Mouse (Mus musculus): ENCODE measurements around the gene Pcx. TPM values are rescaled to one million over a fixed set of nuclear protein-coding genes. Genes with fewer than 3 reads are reported as not detected.

Pcx gene
- polyA plus RNA-seq, 1 experiment from 2014 or later = 14.0 TPM

DNA sequence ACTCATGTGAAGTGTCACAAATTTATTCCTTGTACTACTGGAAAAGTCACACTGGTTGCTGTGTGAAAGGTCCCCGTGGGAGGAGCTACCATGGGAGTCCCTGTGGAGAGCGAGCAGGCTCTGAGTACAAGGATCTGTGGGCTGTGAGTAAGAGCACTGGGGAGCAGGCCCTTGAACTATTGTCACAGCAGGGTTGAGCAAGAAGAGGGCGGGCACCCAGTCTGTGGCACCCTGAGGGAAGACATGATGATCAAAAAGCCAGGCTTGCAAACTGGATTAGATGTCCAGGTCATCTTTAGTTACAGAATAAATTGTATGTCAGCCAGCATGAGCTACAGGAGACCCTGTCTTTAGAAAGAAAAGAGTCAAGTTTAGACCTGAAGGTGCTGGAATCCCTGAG is 26.3 kb downstream of the Pcx start:
- H3K27me3 ChIP-seq (ENCODE audit: insufficient read depth, low read length) = no peaks in the 10 kb centered on the region
- TF ChIP-seq CTCF (IDR thresholded peaks at IDR 0.05; ENCODE audit: low read depth) = no peak
- H3K4me2 ChIP-seq = no peak overlapping the region
- DNase-seq = no peak
- H3K4me1 ChIP-seq (ENCODE audit: insufficient read depth) = no peaks in the 10 kb centered on the region
- no peak overlapping the region for H3K4me3 ChIP-seq (ENCODE audit: low read depth, low read length)
- H3K36me3 ChIP-seq (ENCODE audit: insufficient read depth) = no peaks in the 10 kb centered on the region
- no peak overlapping the region for H3K27ac ChIP-seq (ENCODE audit: low read depth)
- no peak overlapping the region for H3K9ac ChIP-seq
- WGBS = 60% methylated on average over 3 of the region's 3 CpGs
- no peaks in the 10 kb centered on the region for H3K9me3 ChIP-seq (ENCODE audit: low read depth, low read length)
- no peak for ATAC-seq (ENCODE audit: insufficient read depth)

GRCm38 (mm10) chr19:4540263-4540662 is 30.0 kb downstream of the Pcx start:
- no peak for DNase-seq
- no peak overlapping the region for H3K9ac ChIP-seq
- H3K36me3 ChIP-seq (ENCODE audit: insufficient read depth) = no peaks in the 10 kb centered on the region
- no peaks in the 10 kb centered on the region for H3K27me3 ChIP-seq (ENCODE audit: insufficient read depth, low read length)
- no peak overlapping the region for H3K4me2 ChIP-seq
- TF ChIP-seq CTCF (IDR thresholded peaks at IDR 0.05; ENCODE audit: low read depth) = peak; percentile 15; the same call in 1 of the 2 replicates
- H3K4me3 ChIP-seq (ENCODE audit: low read depth, low read length) = no peak overlapping the region
- no peak for ATAC-seq (ENCODE audit: insufficient read depth)
- 84% methylated on average over 6 of the region's 6 CpGs for WGBS
- no peak overlapping the region for H3K27ac ChIP-seq (ENCODE audit: low read depth)
- H3K9me3 ChIP-seq (ENCODE audit: low read depth, low read length) = no peaks in the 10 kb centered on the region
- H3K4me1 ChIP-seq (ENCODE audit: insufficient read depth) = no peaks in the 10 kb centered on the region

GRCm38 (mm10) chr19:4540992-4541391 is 30.7 kb downstream of the Pcx start:
- Histone ChIP-seq H3K9me3 (ENCODE audit: low read depth, low read length) (no peaks in the 10 kb centered on the region), H3K27ac (ENCODE audit: low read depth) (no peak overlapping the region), H3K9ac (no peak overlapping the region), H3K27me3 (ENCODE audit: insufficient read depth, low read length) (no peaks in the 10 kb centered on the region), H3K4me2 (no peak overlapping the region), H3K4me3 (ENCODE audit: low read depth, low read length) (no peak overlapping the region), H3K36me3 (ENCODE audit: insufficient read depth) (no peaks in the 10 kb centered on the region), H3K4me1 (ENCODE audit: insufficient read depth) (no peaks in the 10 kb centered on the region)
- no peak for DNase-seq
- WGBS = 87% methylated on average over 3 of the region's 3 CpGs
- ATAC-seq (ENCODE audit: insufficient read depth) = no peak
- TF ChIP-seq CTCF (IDR thresholded peaks at IDR 0.05; ENCODE audit: low read depth) = no peak

GRCm38 (mm10) chr19:4542081-4542480 is 31.8 kb downstream of the Pcx start:
- Histone ChIP-seq H3K4me3 (ENCODE audit: low read depth, low read length) (no peak overlapping the region), H3K4me1 (ENCODE audit: insufficient read depth) (no peaks in the 10 kb centered on the region), H3K27me3 (ENCODE audit: insufficient read depth, low read length) (no peaks in the 10 kb centered on the region), H3K36me3 (ENCODE audit: insufficient read depth) (no peaks in the 10 kb centered on the region), H3K4me2 (no peak overlapping the region), H3K27ac (ENCODE audit: low read depth) (no peak overlapping the region), H3K9ac (no peak overlapping the region), H3K9me3 (ENCODE audit: low read depth, low read length) (no peaks in the 10 kb centered on the region)
- no peak for TF ChIP-seq CTCF (IDR thresholded peaks at IDR 0.05; ENCODE audit: low read depth)
- DNase-seq (no peak), ATAC-seq (ENCODE audit: insufficient read depth) (no peak)

GRCm38 (mm10) chr19:4545091-4545490 is 34.8 kb downstream of the Pcx start:
- Histone ChIP-seq H3K9me3 (ENCODE audit: low read depth, low read length) (no peaks in the 10 kb centered on the region), H3K27me3 (ENCODE audit: insufficient read depth, low read length) (no peaks in the 10 kb centered on the region), H3K9ac (no peak overlapping the region), H3K4me3 (ENCODE audit: low read depth, low read length) (no peak overlapping the region), H3K27ac (ENCODE audit: low read depth) (no peak overlapping the region), H3K4me2 (no peak overlapping the region), H3K36me3 (ENCODE audit: insufficient read depth) (no peaks in the 10 kb centered on the region), H3K4me1 (ENCODE audit: insufficient read depth) (no peaks in the 10 kb centered on the region)
- TF ChIP-seq CTCF (IDR thresholded peaks at IDR 0.05; ENCODE audit: low read depth) = no peak
- DNase-seq (no peak), ATAC-seq (ENCODE audit: insufficient read depth) (no peak)
- 80% methylated on average over 4 of the region's 4 CpGs for WGBS

GRCm38 (mm10) chr19:4545841-4546240 is 35.6 kb downstream of the Pcx start:
- Histone ChIP-seq H3K4me1 (ENCODE audit: insufficient read depth) (no peaks in the 10 kb centered on the region), H3K4me3 (ENCODE audit: low read depth, low read length) (no peak overlapping the region), H3K36me3 (ENCODE audit: insufficient read depth) (no peaks in the 10 kb centered on the region), H3K4me2 (no peak overlapping the region), H3K27ac (ENCODE audit: low read depth) (no peak overlapping the region), H3K27me3 (ENCODE audit: insufficient read depth, low read length) (no peaks in the 10 kb centered on the region), H3K9me3 (ENCODE audit: low read depth, low read length) (no peaks in the 10 kb centered on the region), H3K9ac (no peak overlapping the region)
- TF ChIP-seq CTCF (IDR thresholded peaks at IDR 0.05; ENCODE audit: low read depth) = no peak
- no peak for ATAC-seq (ENCODE audit: insufficient read depth)
- WGBS = 85% methylated on average over 6 of the region's 6 CpGs
- DNase-seq = no peak

DNA sequence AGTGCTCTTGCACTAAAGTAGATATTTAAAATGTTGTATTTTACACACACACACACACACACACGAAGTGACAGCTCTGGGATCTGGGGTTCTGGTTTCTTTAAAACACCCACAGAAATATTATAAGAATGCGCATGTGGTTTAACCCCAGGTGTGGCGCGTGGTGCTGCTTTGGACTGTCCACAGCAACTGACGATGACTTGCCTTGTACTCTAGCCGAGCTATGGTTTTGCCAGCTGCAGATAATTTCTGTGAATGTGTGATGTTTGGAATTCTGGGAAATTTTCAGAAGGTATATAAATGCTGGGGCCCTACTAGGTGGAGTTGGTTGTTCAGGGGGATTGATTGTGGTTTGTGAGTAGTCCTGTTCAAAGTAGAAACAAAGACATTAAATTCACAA is 37.5 kb downstream of the Pcx start:
- Histone ChIP-seq H3K4me3 (ENCODE audit: low read depth, low read length) (no peak overlapping the region), H3K4me1 (ENCODE audit: insufficient read depth) (no peaks in the 10 kb centered on the region), H3K9ac (no peak overlapping the region), H3K27me3 (ENCODE audit: insufficient read depth, low read length) (no peaks in the 10 kb centered on the region), H3K9me3 (ENCODE audit: low read depth, low read length) (no peaks in the 10 kb centered on the region), H3K36me3 (ENCODE audit: insufficient read depth) (no peaks in the 10 kb centered on the region), H3K4me2 (no peak overlapping the region), H3K27ac (ENCODE audit: low read depth) (no peak overlapping the region)
- ATAC-seq (ENCODE audit: insufficient read depth) (no peak), DNase-seq (no peak)
- no peak for TF ChIP-seq CTCF (IDR thresholded peaks at IDR 0.05; ENCODE audit: low read depth)
- WGBS = 79% methylated on average over 6 of the region's 6 CpGs

DNA sequence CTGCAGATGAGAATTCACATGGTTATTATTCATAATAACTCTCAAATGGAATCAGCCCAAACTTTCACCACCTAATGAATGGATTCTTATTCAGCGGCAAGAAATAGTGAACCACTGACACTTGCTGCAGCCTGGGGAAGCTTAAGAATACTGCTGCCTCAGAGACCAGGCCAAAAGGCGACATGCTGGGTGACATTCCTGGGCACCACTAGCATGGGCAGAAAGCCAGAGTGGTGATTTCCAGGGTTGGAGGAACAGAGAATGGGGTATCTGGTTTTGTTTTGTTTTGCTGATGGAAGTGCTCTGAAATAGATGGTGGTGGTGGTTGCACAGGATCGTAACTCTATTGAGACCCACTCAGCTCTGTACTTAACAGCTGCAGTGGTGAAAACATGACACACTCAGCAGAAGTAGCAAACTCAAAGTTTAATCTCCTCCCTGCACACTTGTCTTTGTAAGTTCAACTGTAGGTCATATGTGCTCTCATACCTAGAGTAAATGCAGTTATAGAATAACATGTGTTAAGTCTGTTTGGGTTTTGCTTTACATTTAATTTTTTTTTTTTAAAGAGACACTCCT is 38.1 kb downstream of the Pcx start:
- H3K4me3 ChIP-seq (ENCODE audit: low read depth, low read length) = no peak overlapping the region
- H3K4me1 ChIP-seq (ENCODE audit: insufficient read depth) = no peaks in the 10 kb centered on the region
- H3K4me2 ChIP-seq = no peak overlapping the region
- WGBS = 71% methylated on average over 3 of the region's 3 CpGs
- H3K36me3 ChIP-seq (ENCODE audit: insufficient read depth) = no peaks in the 10 kb centered on the region
- DNase-seq = no peak
- no peak overlapping the region for H3K27ac ChIP-seq (ENCODE audit: low read depth)
- ATAC-seq (ENCODE audit: insufficient read depth) = no peak
- TF ChIP-seq CTCF (IDR thresholded peaks at IDR 0.05; ENCODE audit: low read depth) = no peak
- H3K9me3 ChIP-seq (ENCODE audit: low read depth, low read length) = no peaks in the 10 kb centered on the region
- H3K9ac ChIP-seq = no peak overlapping the region
- H3K27me3 ChIP-seq (ENCODE audit: insufficient read depth, low read length) = no peaks in the 10 kb centered on the region
